Mouse (Mus musculus) adipocyte (in vitro differentiated cells): Measurements from ENCODE around the gene Taf6l.
"Not testable (repeated sequence)": the region's sequence is repeated elsewhere in the genome, so short reads cannot be mapped to it uniquely, and the experiment has no call there.

Source experiments
- DNase-seq: peaks from one replicate; pipeline ENCODE4 v3.0.0-alpha.2; 2016; ENCODE audit warnings: low spot score

The Taf6l gene

DNA sequence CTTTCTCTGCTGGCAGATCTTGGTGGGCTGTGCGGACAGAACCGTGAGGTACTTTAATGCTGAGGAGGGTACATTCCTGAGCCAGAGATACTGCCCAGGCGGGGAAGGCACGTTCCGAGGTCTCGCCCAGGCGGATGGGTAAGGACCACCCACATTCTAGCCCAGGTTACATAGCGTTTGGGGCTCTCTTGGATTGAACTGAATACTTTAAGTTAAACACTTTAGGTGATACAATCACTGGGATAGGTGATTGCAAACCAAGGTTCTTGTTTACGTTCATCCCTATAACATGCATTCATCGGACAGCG, 50.1 kb downstream of the Taf6l start:
- DNase-seq: no peak

GRCm38 (mm10) chr19:8735389-8736159, 50.6 kb downstream of the Taf6l start, which contains the start of gene Wdr74:
TSS of gene Wdr74 (plus strand) at chr19:8735827.
- peak; percentile 90 for DNase-seq

DNA sequence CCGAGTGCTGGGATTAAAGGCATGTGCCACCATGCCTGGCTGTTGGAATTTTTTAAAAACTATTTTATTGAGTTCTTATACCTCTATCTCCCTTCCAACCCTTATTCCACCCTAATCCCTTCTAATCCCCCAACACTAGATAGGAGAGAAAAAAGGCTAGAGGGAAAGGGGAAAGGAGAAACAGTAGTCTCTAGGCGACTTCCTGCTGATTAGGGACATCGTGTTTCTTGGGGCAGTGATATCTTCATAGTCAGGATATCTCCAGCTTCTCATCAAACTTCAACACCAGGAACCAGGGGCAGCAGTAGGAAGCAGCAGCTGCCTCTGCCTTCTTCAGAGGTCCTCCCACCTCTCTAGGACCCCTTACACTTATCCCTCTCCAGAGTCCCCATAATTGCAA, 51.9 kb downstream of the Taf6l start:
- no peak for DNase-seq

DNA sequence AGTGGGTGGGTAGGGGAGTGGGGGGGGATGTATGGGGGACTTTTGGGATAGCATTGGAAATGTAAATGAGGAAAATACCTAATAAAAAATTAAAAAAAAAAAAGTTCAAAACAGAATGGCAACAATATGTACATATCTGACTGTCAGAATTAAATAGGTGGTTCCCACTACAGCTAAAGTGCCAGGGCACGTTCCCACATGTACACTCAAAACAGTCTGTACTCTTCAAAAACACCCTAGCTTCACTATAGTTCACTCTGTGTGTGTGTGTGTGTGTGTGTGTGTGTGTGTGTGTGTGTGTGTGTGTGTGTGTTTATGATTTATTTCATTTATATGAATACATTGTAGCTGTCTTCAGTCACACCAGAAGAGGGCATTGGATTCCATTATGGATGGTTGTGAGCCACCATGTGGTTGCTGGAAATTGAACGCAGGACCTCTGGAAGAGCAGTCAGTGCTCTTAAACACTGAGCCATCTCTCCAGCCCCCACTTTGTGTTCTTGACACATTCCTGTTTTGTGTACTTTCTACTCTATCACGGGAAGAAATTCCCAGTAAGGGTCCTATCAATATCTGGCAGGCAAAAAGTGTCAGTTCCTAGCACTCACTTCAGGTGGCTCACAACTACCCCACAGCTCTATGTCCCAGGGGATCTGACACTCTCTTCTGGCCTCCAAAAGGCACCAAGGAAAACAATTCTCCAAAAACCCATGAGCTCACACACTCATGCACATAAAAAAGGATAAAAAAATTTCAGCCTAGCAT, 57.7 kb downstream of the Taf6l start:
- not testable (repeated sequence) for DNase-seq

DNA sequence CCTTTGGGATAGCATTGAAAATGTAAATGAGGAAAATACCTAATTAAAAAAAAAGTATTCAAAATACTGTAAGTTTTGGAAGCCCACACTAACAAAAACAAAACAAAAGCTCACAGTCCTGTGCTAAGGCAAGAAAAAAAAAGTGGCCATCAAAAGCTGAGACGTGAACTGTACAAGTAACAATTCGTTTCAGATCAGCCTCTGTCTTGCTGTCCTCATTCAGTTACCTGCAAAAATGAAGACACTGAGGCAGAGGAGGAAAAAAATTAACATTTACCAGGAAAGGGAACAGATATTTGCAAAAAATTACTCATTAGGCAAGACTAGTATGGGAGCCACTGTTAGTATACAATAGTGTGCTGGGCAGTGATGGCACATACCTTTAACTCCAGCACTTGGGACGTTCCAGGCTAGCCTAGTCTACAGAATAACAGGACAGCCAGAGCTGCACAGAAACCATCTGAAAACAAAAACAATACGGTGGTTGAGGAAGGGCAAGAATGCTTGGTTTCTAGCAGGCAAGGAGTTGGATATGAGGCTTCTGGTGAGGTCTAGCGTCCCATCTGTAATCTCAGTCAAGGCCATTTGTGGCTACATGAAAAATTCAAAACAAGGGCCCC, 58.6 kb downstream of the Taf6l start:
- DNase-seq: no peak

- no peak for DNase-seq
Observed at GRCm38 (mm10) chr19:8726609-8727390, 59.4 kb downstream of the Taf6l start.

- DNase-seq: no peak
Observed at GRCm38 (mm10) chr19:8725081-8725613, 61.1 kb downstream of the Taf6l start.
